Mouse (Mus musculus): ENCODE data around the gene Zdhhc20. TPM values are rescaled to one million over a fixed set of nuclear protein-coding genes. Genes with fewer than 3 reads are reported as not detected.
"Not testable (repeated sequence)": the region's sequence is repeated elsewhere in the genome, so short reads cannot be mapped to it uniquely, and the experiment has no call there.

Zdhhc20 gene
- total RNA-seq, 2 experiments from 2014 or later: 25.6 to 40.2 TPM

GRCm38 (mm10) chr14:57894346-57894745, 4.3 kb upstream of the Zdhhc20 start:
- no peak for DNase-seq (ENCODE audit: low spot score in 2 of 2)

GRCm38 (mm10) chr14:57892961-57893360, 2.9 kb upstream of the Zdhhc20 start:
- no peak for DNase-seq (ENCODE audit: low spot score in 2 of 2)

DNA sequence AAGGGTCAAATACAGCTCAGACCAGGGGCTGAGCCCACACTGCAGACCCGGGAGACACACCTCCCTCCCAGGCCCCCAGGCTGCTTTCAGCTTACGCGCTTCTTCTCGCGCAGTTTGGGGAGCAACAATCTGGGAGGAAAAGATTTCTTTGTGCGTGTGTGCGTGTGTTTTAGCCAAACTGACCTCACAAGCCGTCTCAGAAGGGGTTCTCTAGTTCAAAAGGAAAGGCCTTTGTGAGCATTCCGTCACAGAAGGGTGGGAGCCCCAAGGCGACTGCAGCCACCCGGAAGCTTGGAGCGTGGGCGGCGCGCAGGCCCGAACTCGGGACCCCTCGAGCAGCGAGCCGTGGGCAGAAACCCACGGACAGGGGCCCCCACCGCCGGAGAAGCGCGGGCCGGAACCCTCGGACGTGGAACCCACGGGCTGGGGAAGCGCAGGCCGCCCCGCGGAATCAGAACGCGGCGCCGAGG, 500 bp downstream of the Zdhhc20 start:
- DNase-seq (ENCODE audit: low spot score in 2 of 2): no peak

- DNase-seq (ENCODE audit: low spot score in 2 of 2): no peak
Observed at GRCm38 (mm10) chr14:57887171-57887570, 2.9 kb downstream of the Zdhhc20 start.

GRCm38 (mm10) chr14:57886032-57886431, 4.0 kb downstream of the Zdhhc20 start:
- no peak for DNase-seq (ENCODE audit: low spot score in 2 of 2)

GRCm38 (mm10) chr14:57883341-57883740, 6.7 kb downstream of the Zdhhc20 start:
- no peak for DNase-seq (ENCODE audit: low spot score in 2 of 2)

DNA sequence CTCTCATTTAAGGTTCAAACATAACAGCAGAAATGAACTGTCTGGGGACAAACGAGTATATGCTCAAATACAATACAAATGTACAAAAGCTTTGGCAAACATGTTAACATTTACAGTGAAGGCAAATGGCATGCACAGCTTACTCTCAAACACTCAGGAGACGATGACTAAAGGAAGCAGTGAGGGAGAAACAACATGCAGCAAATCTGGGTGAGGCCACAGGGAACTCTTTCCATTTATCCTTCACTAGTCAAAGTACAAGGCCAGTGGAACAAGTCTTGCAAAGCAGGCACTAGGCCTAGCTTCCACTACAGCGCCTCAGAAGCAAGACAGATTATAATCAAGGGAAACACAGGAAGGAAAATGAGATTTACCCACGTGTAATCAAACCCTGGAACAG, 7.4 kb downstream of the Zdhhc20 start:
- DNase-seq (ENCODE audit: low spot score in 2 of 2): no peak

DNA sequence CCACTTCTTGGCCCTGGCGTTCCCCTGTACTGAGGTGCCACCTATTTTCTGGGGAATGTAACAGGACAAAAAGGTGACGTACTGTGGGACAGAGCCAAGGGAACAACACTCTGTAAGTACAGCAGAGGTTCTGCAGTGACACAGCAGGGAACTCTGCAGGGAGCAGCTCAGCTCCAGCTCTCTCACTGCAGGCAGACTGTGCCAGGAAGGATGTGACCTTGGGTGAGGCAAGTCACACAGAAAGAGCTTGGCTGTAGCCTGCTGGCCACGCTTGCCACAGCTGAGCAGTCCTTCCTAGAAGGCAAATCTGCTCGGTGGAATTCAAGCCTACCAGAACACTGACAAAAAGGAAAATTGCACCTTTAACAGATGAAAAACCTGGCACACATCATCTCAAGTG, 8.3 kb downstream of the Zdhhc20 start:
- peak; percentile 42 to 61 for DNase-seq (ENCODE audit: low spot score in 2 of 2)

- no peak for DNase-seq (ENCODE audit: low spot score in 2 of 2)
Observed at GRCm38 (mm10) chr14:57881074-57881473, 9.0 kb downstream of the Zdhhc20 start.

GRCm38 (mm10) chr14:57877921-57878320, 12.2 kb downstream of the Zdhhc20 start:
- no peak for DNase-seq (ENCODE audit: low spot score in 2 of 2)

DNA sequence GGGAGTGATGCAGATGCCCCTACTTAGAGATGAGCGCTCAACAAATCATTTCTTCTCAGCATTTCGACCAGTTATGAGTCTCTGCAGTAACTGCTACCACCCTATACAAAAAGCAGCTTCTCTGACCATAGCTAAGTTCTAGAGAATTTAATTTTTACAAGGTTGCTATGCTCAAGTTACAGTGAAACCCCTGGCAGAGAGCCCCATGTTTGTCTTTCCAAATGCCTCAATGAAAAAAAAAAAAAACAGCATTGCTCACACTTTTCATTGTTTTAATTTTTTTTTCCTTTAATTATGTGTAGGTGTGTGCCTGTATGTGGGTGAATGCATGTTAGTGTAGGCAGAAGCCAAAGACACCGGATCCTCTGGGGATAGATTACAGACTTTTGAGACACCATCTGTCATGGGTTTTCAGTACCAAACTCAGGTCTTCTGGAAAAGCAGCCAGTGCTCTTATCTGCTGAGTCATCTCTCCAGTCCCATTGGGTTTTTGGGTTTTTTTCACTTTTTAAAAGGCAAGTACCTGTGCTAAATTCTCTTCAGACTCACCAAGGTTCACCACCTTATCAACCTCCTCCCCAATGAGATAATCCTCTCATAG, 23.3 kb downstream of the Zdhhc20 start:
- DNase-seq (ENCODE audit: low spot score in 2 of 2): no peak

GRCm38 (mm10) chr14:57865256-57865655, 24.8 kb downstream of the Zdhhc20 start:
- DNase-seq (ENCODE audit: low spot score in 2 of 2): no peak

DNA sequence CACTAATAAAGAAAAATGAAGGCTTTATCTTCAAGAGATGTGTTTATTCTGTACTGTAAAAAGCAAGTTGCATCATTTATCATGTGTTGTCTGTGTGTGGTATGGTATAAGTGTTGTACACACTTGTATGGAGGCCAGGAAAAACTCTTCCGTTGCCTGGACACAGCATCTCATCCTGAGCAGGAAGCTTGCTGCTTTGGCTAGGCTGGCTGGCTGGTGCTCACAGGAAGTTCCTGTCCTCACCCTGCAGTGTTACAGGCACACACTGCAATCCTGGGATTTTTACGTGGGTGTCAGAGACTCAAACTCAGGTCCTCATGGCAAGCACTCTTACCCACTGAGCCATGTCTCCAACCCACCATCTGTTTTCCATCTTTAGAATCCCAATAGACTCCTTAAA, 26.9 kb downstream of the Zdhhc20 start:
- DNase-seq (ENCODE audit: low spot score in 2 of 2): no peak

- no peak for DNase-seq (ENCODE audit: low spot score in 2 of 2)
Observed at GRCm38 (mm10) chr14:57861987-57862412, 28.1 kb downstream of the Zdhhc20 start.

DNA sequence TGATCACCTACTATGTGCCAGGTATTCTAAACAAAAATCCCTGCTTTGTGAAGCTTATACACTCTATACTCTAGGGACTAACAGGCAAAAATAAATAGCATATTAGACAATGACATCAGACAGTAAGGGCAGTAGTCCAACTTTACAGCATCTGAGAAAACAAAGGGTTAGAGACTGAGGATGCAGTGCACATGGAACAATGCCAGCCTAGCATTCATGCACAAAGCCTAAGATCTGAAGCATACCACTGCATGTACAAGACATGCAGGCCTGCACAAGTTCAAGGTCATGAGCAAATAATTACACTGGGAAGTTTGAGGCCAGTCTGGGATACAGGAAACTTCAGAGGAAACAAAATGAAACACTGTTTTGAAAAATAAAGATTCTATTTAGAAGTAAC, 30.6 kb downstream of the Zdhhc20 start:
- no peak for DNase-seq (ENCODE audit: low spot score in 2 of 2)

DNA sequence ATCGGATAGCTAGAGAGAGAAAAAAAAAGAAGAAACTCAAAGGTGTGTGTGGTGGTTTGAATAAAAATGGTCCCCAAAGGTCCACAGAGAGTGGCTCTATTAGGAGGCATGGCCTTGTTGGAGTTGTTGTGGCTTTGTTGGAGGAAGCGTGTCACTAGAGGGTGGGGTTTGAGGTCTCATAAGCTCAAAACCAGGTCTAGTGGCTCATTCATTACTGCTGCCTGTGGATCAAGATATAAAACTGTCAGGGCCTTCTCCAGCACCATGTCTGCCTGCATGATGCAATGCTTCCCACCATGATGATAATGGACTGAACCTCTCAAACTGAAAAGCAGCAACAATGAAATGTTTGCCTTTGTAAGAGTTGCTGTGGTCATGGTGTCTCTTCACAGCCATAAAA, 31.5 kb downstream of the Zdhhc20 start:
- DNase-seq (ENCODE audit: low spot score in 2 of 2): no peak

DNA sequence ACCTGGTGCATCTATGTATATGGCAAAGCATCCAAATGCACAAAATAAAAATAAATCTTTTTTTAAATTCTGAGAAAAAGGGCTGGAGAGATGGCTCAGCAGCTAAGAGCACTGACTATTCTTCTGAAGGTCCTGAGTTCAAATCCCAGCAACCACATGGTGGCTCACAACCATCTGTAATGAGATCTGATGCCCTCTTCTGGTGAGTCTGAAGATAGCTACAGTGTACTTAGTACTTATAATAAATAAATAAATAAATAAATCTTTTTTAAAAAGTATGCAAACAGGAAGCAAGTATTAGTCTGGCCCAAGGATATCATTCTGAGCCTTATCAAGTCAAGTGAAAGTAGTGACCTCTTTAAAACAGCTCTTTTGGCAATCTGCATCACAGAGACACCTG, 34.0 kb downstream of the Zdhhc20 start:
- not testable (repeated sequence) for DNase-seq (ENCODE audit: low spot score in 2 of 2)

DNA sequence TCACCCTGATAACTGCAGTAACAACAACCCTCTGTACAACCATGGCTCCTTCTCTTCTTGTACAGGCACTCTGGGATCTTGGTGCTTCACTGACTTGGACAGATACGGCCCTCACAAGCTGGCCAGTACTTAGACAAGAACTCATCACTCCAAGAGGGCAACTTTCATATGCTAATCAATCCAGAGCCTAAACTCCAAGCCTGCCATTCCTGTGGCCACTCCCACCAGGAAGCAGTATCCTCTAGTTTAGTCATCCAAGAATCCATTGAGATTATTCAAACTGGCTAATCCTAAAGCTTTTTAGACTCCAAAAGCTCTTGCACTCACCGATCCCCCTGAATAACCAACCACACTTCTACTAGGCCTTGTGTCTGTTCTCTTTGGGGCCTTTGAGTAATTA, 37.1 kb downstream of the Zdhhc20 start:
- DNase-seq (ENCODE audit: low spot score in 2 of 2): no peak

GRCm38 (mm10) chr14:57850330-57850729, 39.7 kb downstream of the Zdhhc20 start:
- DNase-seq (ENCODE audit: low spot score in 2 of 2): no peak

GRCm38 (mm10) chr14:57848646-57849045, 41.4 kb downstream of the Zdhhc20 start:
- DNase-seq (ENCODE audit: low spot score in 2 of 2): no peak

- not testable (repeated sequence) for DNase-seq (ENCODE audit: low spot score in 2 of 2)
Observed at GRCm38 (mm10) chr14:57848061-57848460, 42.0 kb downstream of the Zdhhc20 start.

GRCm38 (mm10) chr14:57844535-57844934, 45.5 kb downstream of the Zdhhc20 start:
- DNase-seq (ENCODE audit: low spot score in 2 of 2): no peak

DNA sequence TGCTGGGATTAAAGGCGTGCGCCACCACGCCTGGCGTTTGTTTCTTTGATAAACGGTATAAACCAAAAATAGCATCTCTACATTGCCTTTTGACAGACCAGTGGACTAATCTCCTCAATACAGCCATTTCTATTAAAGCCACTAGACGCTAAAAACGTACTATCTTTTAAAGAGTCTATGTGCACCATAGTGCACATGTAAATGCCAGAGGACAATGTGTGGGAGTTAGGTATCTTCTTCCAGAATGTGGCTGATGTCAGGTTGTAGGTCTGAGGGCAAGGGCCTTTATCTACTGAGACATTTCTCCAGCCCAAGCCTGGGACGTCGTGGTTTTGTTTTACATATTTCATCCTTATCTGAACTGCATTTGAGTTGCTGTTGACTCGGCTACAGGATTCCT, 54.9 kb downstream of the Zdhhc20 start:
- no peak for DNase-seq (ENCODE audit: low spot score in 2 of 2)
